Mouse (Mus musculus): ENCODE measurements around the gene Scaf8. TPM values are rescaled to one million over a fixed set of nuclear protein-coding genes. Genes with fewer than 3 reads are reported as not detected.

The Scaf8 gene
- total RNA-seq, 4 experiments from 2014 or later = 54.9 to 68.4 (median 62.2) TPM

DNA sequence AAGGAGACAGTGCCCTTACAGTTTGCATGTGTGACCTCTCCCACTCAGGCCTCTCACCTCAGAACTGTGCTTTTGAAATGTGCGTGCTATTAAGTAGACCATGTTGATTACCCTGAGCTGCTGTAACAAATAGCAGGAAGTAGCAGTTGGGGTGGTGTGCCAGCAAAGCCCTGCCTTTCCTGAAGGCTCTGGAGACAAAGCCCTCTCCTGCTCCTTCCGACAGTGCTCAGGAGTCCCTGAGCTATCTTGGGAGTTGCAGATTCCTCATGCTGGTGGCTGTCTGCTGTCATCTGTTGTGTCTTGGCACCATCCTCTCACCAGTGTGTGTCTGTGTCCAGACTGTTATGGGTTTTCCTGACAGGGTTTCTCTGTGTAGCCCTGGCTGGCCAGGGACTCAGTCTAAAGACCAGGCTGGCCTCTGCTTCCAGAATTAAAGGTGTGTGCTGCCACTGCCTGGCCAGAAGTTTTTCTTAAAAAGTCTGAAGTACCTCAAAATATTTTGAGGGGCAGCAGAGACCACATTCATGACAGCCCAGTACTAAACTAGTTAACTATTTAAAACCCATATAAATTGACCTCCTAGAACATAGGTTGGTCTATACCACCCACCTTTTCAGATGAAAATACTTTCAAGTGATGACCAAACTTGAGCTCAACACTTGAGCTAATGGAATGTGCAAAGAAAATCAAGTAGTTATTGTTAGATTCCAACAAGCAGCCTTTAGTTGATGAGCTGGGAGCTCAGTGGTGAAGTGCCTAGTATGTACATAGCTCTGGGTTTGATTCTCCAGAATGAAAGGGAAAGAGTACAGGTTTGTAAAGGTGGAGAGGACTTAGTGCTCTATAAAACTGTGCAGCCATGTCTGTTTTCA is 92.0 kb downstream of the Scaf8 start:
- no peak for DNase-seq (ENCODE audit: low spot score in 2 of 2)

DNA sequence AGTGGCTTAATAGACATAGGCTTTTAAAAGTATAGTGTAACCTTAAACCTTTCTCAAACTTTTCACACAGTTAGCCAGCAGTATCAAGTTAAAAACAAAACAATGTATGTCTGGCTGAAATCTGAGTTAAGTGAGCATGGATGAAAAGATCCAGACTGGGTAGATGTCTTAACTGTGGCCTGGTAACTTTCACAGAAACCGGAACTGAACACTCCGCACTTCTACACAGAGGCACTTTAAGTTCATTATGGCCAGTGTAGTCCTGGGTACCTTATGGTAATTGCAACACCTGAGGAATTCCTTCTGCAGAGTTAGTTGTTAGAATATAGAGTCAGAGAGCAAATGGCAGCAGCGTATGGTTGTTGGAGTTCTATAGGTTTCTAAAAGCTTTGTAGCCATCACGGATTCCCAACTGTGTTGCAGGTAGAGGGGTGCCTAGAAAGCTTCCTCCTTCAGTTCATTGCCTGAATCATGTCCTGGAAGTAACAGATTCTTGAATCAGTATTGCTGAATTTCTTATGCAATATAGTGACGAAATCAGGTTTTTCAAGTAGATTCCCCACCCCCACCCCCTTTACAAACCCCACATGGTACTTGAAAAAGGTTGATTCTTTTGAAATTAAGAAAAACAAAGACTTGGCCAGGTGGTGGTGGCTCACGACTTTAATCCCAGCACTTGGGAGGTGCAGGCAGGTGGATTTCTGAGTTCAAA is 92.9 kb downstream of the Scaf8 start:
- no peak for DNase-seq (ENCODE audit: low spot score in 2 of 2)

DNA sequence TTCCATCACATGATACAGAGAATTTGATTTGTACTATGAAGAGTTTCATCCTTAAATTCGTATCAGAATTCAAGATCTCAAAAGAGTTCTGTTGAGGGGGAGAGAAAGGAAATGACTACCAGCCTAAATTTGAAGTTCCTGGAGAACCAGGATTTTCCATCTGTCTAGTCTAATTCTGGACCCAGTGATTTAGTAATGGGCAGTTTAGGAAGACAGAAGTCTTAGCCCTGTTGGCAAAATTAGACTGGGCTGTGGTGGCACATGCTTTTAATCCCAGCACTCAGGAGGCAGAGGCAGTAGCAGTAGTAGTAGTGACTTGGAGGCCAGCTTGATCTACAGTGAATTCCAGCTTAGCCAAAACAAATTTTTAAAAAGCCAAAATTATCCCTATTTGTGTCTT is 93.7 kb downstream of the Scaf8 start:
- no peak for DNase-seq (ENCODE audit: low spot score in 2 of 2)

DNA sequence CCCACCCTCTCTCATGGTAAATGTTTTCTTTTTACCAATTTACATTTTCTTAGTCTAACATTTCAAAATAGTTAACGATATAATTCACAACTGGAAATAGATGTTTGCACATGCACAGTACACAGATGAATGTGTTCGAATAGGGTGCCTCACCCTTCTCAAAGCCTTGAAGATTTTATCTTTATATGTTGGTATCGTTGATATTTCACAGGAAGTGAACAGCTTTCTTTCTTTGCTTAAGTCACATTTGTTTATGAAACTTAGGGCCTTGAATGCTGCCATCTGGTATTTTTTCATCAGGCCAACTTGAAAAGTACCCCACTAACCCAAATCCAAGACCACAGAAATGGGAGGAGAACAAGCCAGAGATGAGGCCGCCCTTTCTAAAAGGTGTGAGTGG is 94.8 kb downstream of the Scaf8 start:
- no peak for DNase-seq (ENCODE audit: low spot score in 2 of 2)

DNA sequence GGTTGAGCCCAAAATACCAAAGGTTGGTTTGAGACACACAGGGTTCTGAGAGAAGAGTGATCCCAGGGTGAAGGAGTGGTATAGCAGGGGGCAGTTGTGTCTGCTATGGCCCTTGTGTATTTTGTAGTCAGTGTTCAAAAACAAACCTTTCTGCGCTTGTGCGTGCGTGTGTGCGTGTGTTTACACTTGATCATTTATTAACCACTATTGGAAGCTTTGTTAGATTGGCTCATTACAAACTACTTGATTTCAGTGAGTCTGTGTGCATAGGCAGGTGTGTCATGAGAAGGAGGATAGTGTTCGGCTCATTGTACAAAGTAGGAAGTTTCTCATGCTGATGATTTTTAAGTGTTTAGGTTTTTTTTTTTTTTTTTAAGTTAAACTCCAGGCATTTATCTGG is 95.4 kb downstream of the Scaf8 start:
- no peak for DNase-seq (ENCODE audit: low spot score in 2 of 2)

DNA sequence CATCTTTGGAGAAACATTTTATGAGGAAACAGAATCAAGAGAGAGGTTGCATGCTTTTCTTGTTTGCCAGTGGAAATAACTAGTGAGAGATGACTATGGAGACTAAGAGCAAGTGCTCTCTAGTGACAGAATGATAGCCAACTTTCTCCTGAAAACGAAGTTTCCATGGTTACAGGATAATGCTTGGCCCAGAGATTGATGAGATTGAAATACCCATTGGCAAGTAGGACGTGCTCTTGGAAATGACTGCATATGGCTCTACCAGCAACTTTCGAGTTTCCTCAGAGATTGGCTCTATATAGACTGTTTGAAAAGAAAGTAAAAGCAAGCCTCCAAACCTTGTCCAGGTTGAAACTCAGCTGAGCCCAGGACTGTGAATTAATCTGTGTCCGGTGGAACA is 97.3 kb downstream of the Scaf8 start:
- DNase-seq (ENCODE audit: low spot score in 2 of 2) = no peak

DNA sequence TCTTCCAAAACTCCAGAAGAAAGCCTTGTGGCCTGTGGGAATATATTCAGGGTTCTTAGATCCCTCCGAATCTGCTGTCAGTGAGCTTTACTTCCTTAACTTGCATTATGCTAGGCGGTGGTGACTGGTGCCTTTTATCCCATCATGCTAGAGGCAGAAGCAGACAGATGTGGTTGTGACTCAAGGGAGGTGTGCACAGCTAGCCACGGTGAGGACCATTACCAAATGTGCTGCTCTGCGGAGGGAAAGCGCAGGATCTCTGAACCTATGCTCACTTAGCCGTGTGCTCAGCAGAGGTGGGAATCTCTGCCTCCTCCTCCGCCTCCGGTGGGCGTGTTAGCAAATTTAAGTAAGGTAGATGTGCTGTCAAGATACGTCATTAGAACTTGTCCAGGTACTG is 98.1 kb downstream of the Scaf8 start:
- DNase-seq (ENCODE audit: low spot score in 2 of 2) = no peak

DNA sequence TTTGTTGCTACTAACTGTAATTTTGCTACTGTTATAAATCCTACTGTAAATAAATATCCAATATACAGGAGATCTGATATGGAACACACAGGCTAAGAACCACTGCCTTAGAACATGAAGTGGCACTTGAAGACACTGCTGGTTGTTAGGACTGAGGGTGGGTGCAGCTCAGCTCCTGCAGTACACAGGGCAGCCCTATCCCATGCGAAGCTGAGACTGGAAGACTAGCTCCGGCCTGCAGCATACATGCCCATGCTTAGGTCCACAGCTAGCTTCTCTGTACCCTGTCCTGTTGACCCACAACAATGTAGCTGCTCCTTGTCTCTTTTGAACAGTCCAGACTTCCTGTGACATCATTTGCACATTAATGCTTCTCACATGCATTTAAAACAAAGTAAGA is 100.1 kb downstream of the Scaf8 start:
- DNase-seq (ENCODE audit: low spot score in 2 of 2) = no peak

DNA sequence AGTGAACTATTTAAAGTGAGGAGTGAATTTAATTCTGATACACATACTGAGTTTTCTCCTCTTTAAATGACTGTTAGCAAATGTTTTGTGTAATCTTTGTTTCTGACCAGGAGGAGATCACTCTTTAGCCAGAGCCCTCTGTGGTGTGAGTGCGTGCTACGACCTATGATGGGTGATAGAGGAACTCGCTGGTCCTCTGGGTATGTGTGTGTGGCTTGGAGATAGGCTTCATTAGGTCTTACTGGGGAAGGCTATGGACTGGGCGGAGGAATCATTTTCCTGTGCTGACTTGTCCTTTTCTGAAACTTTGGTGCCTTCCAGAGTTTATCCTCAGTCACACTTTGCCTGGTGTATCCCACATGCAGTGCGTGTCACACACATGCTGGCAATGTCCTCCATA is 102.3 kb downstream of the Scaf8 start:
- no peak for DNase-seq (ENCODE audit: low spot score in 2 of 2)

DNA sequence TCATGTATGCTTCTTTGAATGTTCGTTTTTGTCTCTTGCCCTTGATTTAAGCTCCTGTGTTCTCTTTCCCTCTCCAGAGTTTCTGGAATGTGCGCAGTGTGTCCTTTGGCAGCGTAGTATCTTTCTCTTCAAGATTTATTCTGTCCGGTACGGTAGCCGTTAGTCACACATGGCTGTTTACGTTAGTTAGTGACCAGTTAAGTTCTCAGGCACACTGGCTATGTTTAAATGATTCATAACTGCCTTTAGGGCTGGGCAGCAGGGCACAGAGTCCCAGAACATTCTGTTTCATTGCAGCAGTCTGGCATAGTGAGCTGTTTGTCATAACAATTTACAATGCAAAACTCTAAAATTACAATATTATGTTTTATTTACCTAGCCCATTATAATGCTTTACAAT is 103.6 kb downstream of the Scaf8 start:
- DNase-seq (ENCODE audit: low spot score in 2 of 2) = no peak

DNA sequence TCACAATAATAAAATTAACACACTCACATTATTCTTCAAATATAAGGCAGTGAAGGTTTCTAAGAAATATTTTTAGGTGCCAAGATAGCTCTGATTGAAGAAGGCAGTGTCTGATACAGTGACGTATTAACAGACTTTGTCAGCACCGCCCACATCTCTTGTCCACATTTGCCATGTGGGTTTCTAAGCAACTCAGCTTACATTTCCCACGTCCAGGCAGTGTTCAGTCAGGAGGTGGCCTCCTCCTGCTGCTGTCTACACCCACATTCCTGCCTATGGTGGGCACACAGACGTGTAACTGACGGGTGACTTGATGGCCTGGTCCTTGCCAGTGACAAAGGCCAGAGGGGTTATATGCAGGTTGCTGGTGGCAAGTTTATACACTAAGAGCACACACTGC is 104.1 kb downstream of the Scaf8 start:
- peak; percentile 57 to 65 for DNase-seq (ENCODE audit: low spot score in 2 of 2)

DNA sequence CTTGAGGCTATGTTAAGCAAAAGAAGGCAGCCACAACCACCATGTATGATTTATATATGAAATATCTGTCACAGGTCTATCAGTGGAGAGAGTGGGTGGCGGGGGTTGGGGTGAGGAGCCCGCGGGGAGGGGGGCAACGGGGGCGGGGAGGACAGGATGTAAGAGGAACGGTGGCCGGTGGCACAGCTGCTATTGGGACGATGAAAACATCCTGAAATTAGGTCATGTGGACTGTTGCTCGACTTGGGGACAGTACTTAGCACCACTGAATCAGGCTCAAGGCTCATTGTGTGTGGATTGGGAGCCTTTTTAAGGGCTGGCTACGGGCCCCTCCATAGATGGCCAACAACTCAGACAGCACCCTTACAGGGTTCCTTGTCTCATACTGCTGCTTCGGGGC is 105.4 kb downstream of the Scaf8 start:
- DNase-seq (ENCODE audit: low spot score in 2 of 2) = no peak

DNA sequence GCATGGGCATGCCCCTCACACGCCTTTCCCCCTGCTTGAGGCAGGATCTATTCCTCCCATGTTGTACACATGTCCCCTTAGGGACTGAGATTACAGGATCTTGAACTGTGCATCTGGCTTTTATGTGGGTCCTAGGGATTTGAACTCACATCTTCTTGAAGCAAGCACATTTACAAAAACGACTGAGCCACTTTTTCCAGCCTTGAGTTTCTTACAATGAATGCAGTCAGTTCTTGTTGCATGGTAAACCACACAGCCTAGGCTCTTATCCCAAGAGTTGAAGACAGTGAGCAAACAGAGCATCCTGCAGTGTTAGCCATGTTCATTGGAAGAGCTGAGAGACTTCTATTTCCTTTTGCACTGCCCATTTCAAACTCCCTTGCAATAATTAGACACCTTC is 108.3 kb downstream of the Scaf8 start:
- no peak for DNase-seq (ENCODE audit: low spot score in 2 of 2)

DNA sequence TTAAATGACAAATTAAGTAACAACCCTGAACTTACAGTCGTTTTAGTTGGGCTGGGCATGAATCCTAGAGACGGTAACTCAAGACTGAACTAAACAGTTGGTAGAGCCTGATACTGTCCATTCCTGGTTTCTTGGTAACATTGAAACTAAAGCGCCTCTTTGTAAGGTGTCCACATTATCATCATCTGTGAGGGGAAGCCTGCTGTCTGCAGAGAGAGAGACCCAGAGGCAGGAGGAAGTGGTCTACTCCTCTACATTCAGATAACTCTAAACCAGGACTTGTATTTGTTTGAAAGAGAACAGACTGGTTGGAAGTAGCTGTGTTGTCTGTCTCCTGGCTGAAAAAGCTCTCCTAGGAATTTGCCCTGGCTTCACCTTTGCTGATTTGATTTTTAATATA is 108.9 kb downstream of the Scaf8 start:
- no peak for DNase-seq (ENCODE audit: low spot score in 2 of 2)

DNA sequence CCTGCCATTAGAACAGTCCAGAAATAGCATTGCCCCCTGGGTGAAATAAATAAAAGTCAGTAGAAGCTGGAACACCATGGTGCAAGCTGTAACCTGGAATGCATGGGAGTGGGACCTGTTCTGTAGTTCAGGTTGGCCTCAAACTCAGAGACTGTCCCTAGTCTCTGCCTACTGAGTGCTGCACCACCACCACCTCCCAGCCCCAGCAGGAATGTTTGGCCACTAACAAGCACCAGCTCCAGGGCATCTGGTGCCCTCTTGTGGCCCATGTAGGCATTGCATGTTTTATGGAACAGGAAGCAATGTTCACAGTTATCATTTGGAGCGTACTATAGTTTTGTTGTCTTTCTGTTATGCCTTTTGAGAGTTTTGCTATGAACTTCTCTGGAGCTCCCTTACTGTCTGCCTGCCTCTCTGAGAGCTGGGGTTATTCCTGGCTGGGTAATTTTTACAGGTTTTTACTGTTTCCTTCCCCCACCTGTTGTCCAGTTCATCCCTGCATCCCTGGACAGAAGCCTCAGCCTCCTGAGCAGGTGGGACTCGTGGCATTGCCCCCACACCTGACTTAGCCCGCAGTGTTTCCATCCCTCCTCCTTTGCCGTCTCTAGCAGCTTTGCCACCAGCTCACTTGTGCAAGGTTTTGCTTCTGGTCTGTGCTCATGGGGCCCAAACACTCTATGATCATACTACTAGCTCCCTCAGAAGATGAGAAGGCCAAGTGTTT is 109.8 kb downstream of the Scaf8 start:
- peak; percentile 70 to 89 for DNase-seq (ENCODE audit: low spot score in 2 of 2)

DNA sequence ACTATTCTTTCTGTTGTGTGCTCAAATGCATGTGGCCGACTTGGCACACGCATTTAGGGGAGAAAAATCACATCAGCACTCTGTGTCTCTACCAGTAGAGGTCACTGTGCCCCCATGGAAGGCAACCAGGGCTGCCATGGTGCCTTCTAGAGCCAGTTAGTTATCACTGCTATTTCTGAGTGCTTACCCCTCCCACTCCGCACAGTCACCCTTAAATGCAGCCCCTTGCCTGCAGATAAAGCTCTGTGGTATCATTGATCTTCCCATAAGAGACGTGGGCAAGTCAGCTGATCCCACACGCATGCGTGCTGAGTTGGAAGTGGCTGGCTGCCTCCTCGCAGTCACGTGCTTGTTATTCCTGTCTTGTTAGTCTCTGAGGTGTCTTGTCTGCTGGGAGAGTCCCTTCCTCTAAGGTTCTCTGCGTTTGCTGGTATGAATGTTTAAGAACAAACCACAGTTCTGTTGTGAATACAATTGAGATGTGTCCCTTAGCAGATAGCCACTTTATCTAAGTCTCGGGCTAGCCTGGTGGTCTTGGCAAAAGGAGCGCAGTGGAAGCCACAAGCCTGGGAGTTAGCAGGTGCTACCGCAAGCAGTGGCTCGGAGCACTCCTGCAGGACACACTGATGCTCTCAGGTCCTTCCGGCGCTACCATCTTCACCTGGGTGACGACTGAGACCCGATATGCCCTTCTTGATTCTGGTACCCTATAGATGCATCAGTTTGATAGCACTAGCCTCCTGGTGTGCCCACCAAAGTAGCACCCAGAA is 115.6 kb downstream of the Scaf8 start:
- DNase-seq (ENCODE audit: low spot score in 2 of 2) = peak; percentile 54 to 60

DNA sequence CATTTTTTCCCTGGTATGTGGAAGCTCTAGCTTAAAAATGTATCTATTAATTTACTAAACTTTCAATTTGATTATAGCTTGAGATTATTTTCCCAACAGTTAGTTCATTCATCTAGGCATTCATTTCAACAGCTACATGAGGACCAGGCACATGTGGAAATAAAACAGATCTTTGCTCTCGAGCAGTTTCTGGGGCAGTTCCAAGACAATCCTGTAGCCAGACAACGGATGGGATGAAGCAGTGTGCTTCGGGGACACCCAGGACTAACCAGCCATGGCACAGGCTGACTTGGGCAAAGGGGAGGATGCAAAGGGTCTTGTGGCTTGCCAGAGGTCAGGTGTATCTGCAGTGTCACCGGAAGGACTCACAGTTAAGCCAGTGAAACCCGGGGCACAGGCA is 117.9 kb downstream of the Scaf8 start:
- DNase-seq (ENCODE audit: low spot score in 2 of 2) = no peak

DNA sequence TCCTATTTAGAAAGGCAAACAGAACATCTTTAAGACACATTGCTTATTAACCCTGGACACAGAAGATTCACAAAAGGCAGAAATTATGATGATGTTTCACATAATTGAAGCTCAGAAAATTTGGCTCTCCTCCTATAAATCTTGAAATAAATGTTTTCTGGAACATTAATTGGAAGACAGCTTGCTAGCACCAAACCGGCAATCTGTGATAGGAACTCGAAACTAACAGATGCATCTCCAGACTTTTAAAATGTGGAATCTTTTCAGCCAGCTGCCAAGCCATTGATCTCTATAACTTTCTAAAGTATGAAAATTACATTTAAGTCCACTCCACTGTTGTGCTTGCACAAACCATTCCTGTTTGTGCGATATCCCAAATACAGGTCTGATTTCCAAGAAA is 128.9 kb downstream of the Scaf8 start:
- DNase-seq (ENCODE audit: low spot score in 2 of 2) = peak in 1 of 2 experiments; percentile 56

DNA sequence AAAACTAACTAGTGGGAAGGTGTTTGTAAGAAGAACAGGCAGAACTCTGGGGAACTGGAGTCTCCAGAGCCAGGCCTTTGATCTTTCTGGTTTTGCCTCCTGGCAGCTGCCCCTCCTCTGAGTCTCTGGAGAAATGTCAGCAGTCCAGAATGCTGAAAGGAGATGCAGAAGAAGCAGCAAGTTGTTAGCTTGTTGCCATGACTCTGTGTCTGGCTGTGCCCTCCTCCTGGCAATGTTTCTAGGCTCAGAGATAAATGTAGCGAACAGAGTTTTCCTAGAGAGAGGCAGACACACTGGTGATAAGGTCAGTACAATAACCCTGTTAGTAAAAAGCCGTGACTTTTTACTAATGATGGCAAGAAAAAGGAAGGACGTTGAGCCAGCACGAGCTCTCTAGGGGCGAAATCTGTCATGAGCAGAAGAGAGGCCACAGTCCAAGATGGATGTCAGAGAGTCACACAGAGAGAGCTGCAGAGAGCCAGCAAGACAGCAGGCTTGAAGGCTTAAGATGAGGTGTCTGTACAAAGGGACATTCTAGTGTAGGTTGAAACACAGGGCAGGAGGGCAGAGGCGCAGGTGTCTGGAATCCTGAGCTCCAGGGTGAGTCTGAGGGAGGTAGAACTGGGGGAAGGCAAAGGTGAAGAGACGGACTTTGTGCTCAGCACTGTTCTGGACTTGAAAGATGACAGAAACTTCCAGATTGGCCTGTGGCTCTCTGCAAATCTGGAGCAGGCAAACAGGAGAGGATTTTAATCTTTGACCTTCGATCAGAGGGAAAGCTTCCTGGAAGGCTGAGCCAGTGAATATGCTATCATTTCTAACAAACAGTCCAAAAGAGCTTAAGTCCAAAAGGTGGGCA is 130.3 kb downstream of the Scaf8 start:
- no peak for DNase-seq (ENCODE audit: low spot score in 2 of 2)

DNA sequence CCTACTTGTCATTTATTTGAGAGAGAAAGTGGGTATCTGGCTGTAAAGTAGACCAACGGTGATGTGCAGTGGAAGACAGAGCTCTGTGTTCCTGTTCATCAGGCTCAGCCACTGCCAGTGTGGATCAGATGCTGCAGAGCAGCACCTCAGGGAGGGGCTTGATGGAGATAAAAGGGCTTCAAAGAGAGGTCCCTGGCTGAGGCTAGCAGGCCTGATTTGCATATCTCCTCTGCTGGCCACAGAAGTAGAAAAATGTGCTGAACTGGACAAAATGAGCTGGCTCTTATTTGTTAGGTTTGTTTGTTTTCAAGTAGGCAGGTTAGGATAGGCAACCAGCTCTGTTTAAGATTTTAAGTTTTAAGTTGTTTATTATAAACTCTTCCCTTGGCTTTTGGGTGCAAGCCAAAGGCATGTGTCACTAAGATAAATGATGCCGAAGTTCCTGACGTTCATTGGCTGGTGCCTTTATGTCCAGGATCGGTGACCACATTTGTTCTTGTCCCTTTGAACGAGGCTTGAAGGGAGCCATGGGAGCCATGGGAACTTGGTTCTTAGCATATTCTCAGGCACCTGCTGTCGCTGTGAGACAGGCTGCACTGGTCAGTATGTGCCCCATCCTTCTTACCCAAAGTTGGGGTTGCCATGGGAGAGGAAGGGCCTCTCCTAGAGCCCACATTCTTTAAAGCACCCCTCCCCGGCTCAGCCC is 132.0 kb downstream of the Scaf8 start:
- no peak for DNase-seq (ENCODE audit: low spot score in 2 of 2)

All from layer of hippocampus, adult 8-10 months (tissue).